Mouse (Mus musculus): ENCODE data around the gene Snx13.

- TF ChIP-seq CTCF (IDR thresholded peaks at IDR 0.05) (no peak), EP300 (IDR thresholded peaks at IDR 0.05) (peak; percentile 35; the same call in 1 of the 2 replicates)
Measured at GRCm38 (mm10) chr12:35039571-35039936, 7.4 kb upstream of the Snx13 start.

Data from lung, postnatal 0 days (tissue).